Mouse (Mus musculus) layer of hippocampus, postnatal 36 days (tissue): Measurements from ENCODE around the gene Maats1. TPM values are rescaled to one million over a fixed set of nuclear protein-coding genes. Genes with fewer than 3 reads are reported as not detected.

Source experiments
- DNase-seq, 2 experiments: peaks; one replicate each; pipeline ENCODE4 v3.0.0; 2022
- total RNA-seq, 2 experiments: library from RNA; stranded (reverse); gene quantifications; 2 replicates each; pipeline ENCODE4 v1.2.3; 2021

The Maats1 gene
- total RNA-seq, 2 experiments from 2014 or later: 0.95 to 1.4 TPM

GRCm38 (mm10) chr16:38294685-38295348, 47.1 kb downstream of the Maats1 start, which contains the start of gene Nr1i2:
Gene Nr1i2, minus strand, starts transcription at chr16:38294824.
- no peak for DNase-seq

DNA sequence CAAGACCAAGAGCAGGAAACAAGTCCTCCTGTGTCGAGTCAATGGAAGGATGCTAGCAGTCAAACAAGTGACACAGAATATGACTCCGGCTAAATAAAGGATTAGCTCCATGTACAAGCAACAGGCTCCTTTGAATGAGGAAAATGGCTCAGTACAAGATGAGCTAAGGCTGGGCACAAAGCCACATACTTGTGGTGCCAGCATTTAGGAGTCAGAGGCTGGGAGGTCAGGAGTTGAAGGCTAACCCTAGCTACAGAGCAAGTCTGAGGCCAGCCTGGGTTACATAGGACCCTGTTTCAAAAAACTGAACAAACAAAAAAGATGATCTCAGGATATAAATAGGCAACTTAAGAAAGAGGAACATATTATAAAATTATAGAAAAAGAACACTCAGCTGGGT, 51.8 kb downstream of the Maats1 start:
- no peak for DNase-seq

DNA sequence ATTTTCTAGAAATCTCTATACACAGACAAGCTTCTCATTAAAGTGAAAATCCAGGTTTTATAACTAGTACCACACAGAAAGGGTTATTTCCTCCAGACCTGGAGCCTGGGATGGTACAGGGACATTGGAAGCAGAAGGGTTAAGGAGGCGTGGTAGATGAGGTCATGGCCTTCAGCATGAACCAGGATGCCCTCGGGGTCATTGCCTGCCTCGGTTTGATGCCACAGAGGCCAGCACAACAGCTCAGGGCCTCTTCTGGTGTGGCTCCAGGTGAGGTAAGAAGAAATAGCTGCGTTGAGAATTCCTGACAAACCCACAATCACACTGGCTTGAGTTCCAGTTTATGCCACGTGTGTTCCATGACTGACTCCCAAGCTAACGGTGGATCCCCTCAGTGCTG, 53.1 kb downstream of the Maats1 start:
- no peak for DNase-seq

DNA sequence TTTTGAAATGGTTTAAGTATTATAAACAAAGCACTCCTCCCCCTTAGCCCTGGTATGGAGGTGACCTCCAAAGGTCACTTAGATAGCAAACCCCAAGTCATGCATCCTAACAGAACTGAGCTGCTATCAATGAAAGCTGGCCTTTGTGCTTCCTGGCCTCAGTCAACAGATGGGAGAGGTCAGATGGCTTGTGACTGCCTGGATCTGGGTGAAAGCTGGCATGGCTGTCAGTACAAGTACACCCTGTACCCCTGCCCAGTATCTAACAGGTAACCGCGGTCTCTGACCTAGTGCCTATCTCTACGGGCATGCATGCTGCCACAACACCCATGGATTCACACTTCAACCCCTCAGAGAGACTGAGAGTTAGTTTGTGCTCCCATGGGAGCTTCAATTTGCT, 54.2 kb downstream of the Maats1 start:
- DNase-seq: no peak

DNA sequence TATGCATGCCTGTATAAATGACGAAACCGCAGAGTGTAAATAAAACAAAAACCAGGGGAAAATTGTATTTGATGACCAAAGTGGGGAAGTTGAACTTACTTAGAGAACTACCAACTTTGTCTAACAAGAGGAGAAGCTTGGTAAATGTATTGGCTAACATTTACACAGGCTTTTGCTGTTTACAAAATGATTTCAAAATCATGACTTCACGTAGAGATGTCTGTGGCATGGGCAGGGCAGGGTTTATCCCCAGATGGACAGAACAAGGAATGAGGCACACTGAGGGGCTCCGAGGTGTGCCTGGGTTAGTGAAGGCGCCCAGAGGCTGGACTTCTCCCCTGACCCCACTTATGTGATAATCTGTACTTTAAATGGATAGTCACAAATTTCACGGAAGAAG, 54.6 kb downstream of the Maats1 start:
- DNase-seq: no peak

- no peak for DNase-seq
These were observed 55.4 kb downstream of the Maats1 start for GRCm38 (mm10) chr16:38286541-38286940.

GRCm38 (mm10) chr16:38285801-38286200, 56.1 kb downstream of the Maats1 start:
- no peak for DNase-seq

DNA sequence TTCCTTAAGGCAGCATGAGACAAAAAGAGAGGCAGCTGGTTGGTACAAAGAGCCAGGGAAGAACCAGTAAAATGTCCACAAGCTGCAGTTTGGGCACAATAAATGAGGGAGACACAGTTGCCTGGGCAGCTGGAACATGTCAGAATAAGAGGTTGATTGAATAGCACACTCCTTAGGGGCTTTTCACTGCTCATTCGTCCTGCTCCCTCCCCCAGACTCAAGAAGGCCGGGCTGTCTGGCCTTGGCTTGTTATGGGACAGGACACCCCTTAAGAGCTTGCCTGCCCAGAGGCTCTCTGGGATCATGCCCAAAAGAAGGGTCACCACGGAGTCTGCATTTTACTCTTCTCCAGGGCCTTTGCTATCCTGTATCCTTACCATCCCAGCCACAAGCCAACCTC, 58.6 kb downstream of the Maats1 start:
- no peak for DNase-seq

DNA sequence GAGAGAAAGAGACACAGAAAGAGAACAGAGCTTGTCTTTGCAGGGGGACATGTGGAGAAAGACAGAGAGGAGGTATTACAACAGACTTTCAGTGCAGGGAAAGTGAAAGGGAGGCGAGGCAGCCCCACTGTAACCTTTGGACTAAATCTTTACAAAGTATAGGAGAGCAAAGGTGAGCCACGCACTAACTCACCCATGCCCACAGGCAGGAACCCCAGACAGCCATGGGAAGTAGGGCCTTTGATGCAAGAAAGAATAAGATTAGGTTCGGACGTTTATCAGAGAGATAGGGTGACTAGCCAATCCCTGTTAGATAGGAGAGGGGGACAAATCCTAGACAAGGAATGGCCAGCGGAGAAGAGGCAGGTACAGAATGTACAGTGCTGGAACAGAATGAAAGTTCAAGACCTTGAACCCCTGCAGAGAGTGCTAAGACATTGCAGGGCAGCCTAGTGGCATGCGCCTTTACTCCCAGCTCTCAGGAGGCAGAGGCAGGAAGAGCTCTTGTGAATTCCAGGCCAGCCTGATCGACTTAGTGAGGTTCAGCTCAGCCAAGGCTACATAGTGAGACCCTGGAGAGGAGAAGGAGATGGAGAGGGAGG, 59.3 kb downstream of the Maats1 start:
- no peak for DNase-seq

DNA sequence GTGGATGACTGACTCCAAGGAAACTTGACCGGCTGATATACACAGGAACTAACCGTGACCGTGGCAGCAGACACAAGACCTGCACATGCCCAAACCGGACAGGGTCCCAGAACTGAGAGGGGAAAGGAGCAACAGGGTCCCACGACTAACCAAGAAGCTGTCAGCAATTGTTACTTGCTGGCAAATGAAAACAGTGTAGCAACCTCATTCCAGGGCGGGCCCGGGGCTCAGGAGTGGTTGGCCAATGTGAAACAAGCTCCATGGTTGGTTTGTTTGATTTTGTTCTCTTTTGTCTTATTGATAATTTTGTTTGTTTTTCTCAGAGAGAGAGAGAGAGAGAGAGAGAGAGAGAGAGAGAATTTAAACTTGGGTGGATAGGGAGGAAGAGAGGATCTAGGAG, 61.0 kb downstream of the Maats1 start:
- no peak for DNase-seq

DNA sequence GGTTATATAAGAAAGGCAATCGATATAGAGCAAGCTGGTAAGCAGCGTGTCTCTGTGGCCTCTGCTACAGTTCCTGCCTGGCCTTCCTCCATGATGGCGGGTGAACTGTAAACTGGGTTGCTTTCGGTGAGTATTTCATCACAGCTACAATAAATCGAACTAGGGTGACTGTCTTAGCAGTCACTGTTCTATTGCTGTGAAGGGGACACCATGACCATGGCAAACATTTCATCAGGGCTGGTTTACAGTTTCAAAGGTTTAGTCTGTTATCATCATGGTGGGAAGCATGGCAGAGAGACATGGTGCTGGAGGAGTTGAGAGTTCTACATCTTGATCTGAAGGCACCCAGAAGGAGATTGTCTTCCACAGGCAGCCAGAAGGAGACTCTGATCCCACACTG, 62.1 kb downstream of the Maats1 start:
- no peak for DNase-seq

DNA sequence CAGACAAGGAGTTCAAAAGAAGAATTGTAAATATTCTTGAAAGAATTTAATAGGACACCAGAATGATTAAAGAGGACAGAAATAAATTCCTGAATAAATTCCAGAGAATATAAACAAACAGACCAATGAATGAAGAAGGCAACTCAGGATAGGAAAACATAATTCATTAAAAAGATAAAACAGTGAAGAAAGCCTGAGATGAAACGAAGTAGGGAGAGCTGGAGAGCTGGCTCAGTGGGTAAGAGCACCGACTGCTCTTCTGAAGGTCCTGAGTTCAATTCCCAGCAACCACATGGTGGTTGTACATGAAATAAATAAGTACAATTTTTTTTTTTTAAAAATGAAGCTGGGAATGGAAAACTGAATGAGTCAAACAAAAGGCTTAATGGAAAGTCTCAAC, 67.2 kb downstream of the Maats1 start:
- no peak for DNase-seq

DNA sequence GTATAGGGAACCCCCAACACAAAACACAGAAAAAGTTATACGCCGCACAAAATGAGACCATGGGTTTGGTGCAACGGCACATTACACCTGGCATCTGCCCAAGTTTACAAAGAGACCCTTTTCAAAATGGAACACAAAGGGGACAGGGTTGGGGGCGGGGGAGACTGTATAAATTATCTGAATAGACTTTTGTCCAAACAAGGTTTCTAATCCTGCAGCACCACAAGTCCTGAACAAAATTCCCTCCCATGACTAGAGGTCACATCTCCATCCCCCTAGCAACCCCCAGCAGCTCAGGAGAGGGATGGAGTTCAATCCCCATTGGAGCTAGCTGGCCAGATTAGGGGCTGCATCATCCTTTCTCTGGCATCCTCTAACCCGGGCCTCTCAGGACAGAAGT, 69.5 kb downstream of the Maats1 start:
- DNase-seq: no peak

DNA sequence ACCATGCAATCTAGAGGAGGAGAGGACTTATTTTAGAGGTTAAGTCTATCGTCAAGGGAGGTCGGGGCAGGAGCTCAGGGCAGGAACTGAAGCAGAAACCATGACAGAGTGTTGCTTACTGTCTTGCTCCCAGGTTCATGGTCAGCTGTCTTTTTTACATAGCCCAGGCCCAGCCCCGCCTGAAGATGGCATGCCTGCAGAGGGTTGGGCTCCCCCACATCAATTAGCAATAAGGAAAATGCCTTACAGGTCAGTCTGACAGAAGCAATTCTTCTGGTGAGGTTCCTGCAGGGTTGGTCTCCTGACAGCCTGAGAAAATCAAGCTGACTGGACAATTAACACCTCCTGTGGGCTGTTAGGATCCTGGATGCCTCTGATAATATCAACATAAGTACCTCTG, 70.3 kb downstream of the Maats1 start:
- no peak for DNase-seq

GRCm38 (mm10) chr16:38255927-38256326, 86.0 kb downstream of the Maats1 start:
- DNase-seq: no peak

- DNase-seq: no peak
These were observed 86.8 kb downstream of the Maats1 start for GRCm38 (mm10) chr16:38255107-38255506.

DNA sequence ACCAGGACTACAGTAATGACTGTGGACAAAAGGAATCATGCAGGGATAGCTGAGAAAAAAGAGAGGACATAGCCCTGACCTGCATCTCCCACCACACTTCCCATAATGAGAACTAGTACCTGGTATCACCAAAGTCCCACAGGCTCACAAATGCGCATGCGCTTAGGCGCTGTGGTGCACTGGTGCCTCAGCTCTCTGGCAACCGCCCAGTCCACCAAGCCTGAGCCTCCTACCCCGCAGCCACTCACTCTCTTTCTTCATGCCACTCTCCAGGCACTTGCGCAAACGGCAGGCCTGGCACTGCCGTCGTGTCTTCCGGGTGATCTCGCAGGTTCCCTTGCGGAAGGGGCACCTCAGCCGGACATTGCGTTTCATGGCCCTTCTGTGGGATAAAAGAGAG, 87.9 kb downstream of the Maats1 start:
- DNase-seq: no peak

GRCm38 (mm10) chr16:38250467-38250866, 91.5 kb downstream of the Maats1 start:
- no peak for DNase-seq

DNA sequence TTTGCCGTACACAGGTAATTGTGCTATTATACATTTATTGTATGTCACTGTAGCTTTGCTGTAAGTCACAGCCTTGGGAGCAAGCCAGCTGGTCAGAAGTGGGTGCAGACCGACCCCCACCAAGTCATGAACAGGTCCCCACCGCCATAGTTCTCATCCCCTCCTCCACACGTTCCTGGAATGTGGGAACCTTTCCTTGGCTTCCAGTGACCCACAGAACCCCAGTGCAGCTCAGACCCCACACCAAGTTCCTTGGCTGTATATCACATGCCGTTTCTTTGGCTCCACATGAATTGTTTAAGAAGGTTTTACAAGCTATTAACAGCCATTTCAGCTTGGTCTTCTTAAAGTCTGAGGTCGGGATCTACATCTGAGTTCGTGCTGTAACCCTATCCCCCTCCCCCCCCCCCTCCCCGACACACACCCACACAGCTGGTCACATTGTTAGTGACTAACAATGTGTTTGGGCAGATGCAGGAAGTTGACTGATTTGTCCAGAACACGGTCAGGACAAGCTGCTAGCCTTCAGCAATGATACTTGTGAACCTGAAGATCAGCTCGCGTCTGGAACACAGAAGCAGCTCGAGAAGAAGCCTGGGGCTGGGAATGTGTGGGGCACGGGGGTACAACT, 93.5 kb downstream of the Maats1 start:
- DNase-seq: no peak

Other genes with a start within 250 kb of the Maats1 start
- gene Nr1i2, start 47.3 kb downstream of the Maats1 start, total RNA-seq: not detected
- gene Cox17, start 4.8 kb upstream of the Maats1 start, total RNA-seq: 100 to 1,000 TPM; 120 to 146 TPM
- gene Gm21987, start 4.9 kb upstream of the Maats1 start, total RNA-seq: not detected
- gene Popdc2, start 20.1 kb upstream of the Maats1 start, total RNA-seq: under 1 TPM; 0.50 to 0.63 TPM
- under 1 TPM; 0.63 to 0.92 TPM for gene Pla1a, start 91.0 kb upstream of the Maats1 start, total RNA-seq
- 10 to 100 TPM; 53.0 to 57.7 TPM for gene Adprh, start 110.6 kb upstream of the Maats1 start, total RNA-seq
- gene Cd80, start 113.4 kb upstream of the Maats1 start, total RNA-seq: under 1 TPM; 0.35 to 0.71 TPM
- 10 to 100 TPM; 30.8 to 35.8 TPM for gene Timmdc1, start 180.5 kb upstream of the Maats1 start, total RNA-seq
- 10 to 100 TPM; 49.9 to 52.5 TPM for gene Poglut1, start 208.1 kb upstream of the Maats1 start, total RNA-seq
- 10 to 100 TPM; 26.5 to 30.7 TPM for gene Tmem39a, start 216.6 kb upstream of the Maats1 start, total RNA-seq